Mouse (Mus musculus) T-cell, adult 66 days (primary cell): ENCODE measurements around the gene Esp34. TPM values are rescaled to one million over a fixed set of nuclear protein-coding genes. Genes with fewer than 3 reads are reported as not detected.

Experiments used
- total RNA-seq, 2 experiments: library from RNA; stranded (reverse); gene quantifications; 3 replicates in 1 of 2; 4 replicates in 1 of 2; pipeline ENCODE4 v1.2.4; 2023

Gene Esp34
- total RNA-seq = not detected

DNA sequence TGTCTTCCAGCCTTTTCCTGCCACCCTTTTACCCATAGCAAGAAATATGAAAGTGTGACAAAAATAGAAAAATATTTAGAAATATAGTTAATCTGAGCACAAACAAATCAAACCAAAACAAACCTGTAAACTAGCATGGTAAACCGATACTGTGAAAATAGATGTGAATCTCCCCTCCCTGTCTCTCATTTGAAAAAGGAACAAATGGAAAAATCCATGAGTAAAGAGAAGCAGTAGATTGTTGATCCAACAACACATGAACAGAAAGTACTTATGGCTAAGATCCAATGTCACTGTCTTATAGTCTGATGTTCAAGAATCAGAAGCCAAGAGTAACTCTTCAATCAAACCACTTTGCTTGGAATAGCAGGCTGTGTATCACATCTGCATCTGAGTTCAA lies at the start of gene Esp34:
TSS of gene Esp34 (plus strand) at position 301 of the 400 bp plus-strand sequence.

Other genes starting within 250 kb of the Esp34 start
- not detected for gene Olfr137, start 246.6 kb upstream of the Esp34 start, total RNA-seq
- not detected for gene Olfr136, start 224.4 kb upstream of the Esp34 start, total RNA-seq
- not detected for gene Esp36, start 134.0 kb upstream of the Esp34 start, total RNA-seq
- gene Esp31, start 85.3 kb downstream of the Esp34 start, total RNA-seq = not detected